Mouse (Mus musculus): Measurements from ENCODE around the gene Hist1h3a. TPM values are rescaled to one million over a fixed set of nuclear protein-coding genes. Genes with fewer than 3 reads are reported as not detected.
"Not testable (repeated sequence)": the region's sequence is repeated elsewhere in the genome, so short reads cannot be mapped to it uniquely, and the experiment has no call there.

Gene Hist1h3a
- polyA plus RNA-seq, 1 experiment from 2014 or later = 4.0 TPM

- no peaks in the 10 kb centered on the region for H3K36me3 ChIP-seq (ENCODE audit: control insufficient read depth, insufficient read depth, low read length)
- H3K27me3 ChIP-seq (ENCODE audit: control insufficient read depth, insufficient read depth, low read length) = no peaks in the 10 kb centered on the region
- no peaks in the 10 kb centered on the region for H3K9me3 ChIP-seq (replicated peaks; ENCODE audit: control insufficient read depth, low read length)
- 0 out of 2 replicates have a peak, but pooled peaks cover 8% of the 10 kb centered on the region for H3K4me1 ChIP-seq (ENCODE audit: control insufficient read depth, insufficient read depth, low read length)
- H3K4me3 ChIP-seq (ENCODE audit: low read depth, low read length) = no peak overlapping the region
- no peak overlapping the region for H3K27ac ChIP-seq (ENCODE audit: low read depth, low read length)
- ATAC-seq (replicated peaks; ENCODE audit: insufficient number of reproducible peaks, low FRiP score, low TSS enrichment) = no peak
- H3K4me2 ChIP-seq = no peak overlapping the region
- H3K9ac ChIP-seq (ENCODE audit: low read depth, low read length) = no peak overlapping the region
- WGBS (ENCODE audit: insufficient replicate concordance) = 92% methylated on average over 5 of the region's 5 CpGs
Observed at GRCm38 (mm10) chr13:23729706-23730105, 32.5 kb downstream of the Hist1h3a start.

DNA sequence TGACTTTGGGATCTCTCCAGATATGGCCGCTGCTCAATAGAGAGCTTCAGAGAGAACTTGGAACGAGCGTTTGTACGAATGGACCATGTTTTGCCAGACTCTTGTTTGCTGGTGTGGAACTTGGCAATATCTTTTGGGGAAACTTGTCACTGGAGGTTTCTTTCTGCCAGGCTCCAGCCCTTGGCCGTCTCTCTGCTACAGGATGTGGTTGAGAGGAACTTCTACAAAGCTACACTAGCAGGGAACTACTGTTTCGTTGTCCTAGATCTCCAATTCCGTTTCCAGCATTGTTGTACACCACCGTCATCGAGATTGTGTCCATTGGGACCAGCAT, 33.0 kb downstream of the Hist1h3a start:
- no peak overlapping the region for H3K9ac ChIP-seq (ENCODE audit: low read depth, low read length)
- H3K9me3 ChIP-seq (replicated peaks; ENCODE audit: control insufficient read depth, low read length) = no peaks in the 10 kb centered on the region
- H3K27me3 ChIP-seq (ENCODE audit: control insufficient read depth, insufficient read depth, low read length) = no peaks in the 10 kb centered on the region
- H3K4me3 ChIP-seq (ENCODE audit: low read depth, low read length) = no peak overlapping the region
- no peak overlapping the region for H3K27ac ChIP-seq (ENCODE audit: low read depth, low read length)
- 0 out of 2 replicates have a peak, but pooled peaks cover 9% of the 10 kb centered on the region for H3K4me1 ChIP-seq (ENCODE audit: control insufficient read depth, insufficient read depth, low read length)
- no peak overlapping the region for H3K4me2 ChIP-seq
- WGBS (ENCODE audit: insufficient replicate concordance) = 87% methylated on average over 9 of the region's 9 CpGs
- ATAC-seq (replicated peaks; ENCODE audit: insufficient number of reproducible peaks, low FRiP score, low TSS enrichment) = no peak
- H3K36me3 ChIP-seq (ENCODE audit: control insufficient read depth, insufficient read depth, low read length) = no peaks in the 10 kb centered on the region

- Histone ChIP-seq H3K36me3 (ENCODE audit: control insufficient read depth, insufficient read depth, low read length) (no peaks in the 10 kb centered on the region), H3K9ac (ENCODE audit: low read depth, low read length) (no peak overlapping the region), H3K27ac (ENCODE audit: low read depth, low read length) (no peak overlapping the region), H3K9me3 (replicated peaks; ENCODE audit: control insufficient read depth, low read length) (no peaks in the 10 kb centered on the region), H3K4me1 (ENCODE audit: control insufficient read depth, insufficient read depth, low read length) (0 out of 2 replicates have a peak, but pooled peaks cover 9% of the 10 kb centered on the region), H3K4me3 (ENCODE audit: low read depth, low read length) (no peak overlapping the region), H3K4me2 (no peak overlapping the region), H3K27me3 (ENCODE audit: control insufficient read depth, insufficient read depth, low read length) (no peaks in the 10 kb centered on the region)
- no peak for ATAC-seq (replicated peaks; ENCODE audit: insufficient number of reproducible peaks, low FRiP score, low TSS enrichment)
- WGBS (ENCODE audit: insufficient replicate concordance) = 71% methylated on average over 18 of the region's 18 CpGs
Observed at GRCm38 (mm10) chr13:23728472-23729191, 33.6 kb downstream of the Hist1h3a start.

- H3K36me3 ChIP-seq (ENCODE audit: control insufficient read depth, insufficient read depth, low read length) = no peaks in the 10 kb centered on the region
- no peak overlapping the region for H3K4me2 ChIP-seq
- H3K4me3 ChIP-seq (ENCODE audit: low read depth, low read length) = no peak overlapping the region
- no peaks in the 10 kb centered on the region for H3K9me3 ChIP-seq (replicated peaks; ENCODE audit: control insufficient read depth, low read length)
- no peak overlapping the region for H3K9ac ChIP-seq (ENCODE audit: low read depth, low read length)
- WGBS (ENCODE audit: insufficient replicate concordance) = 40% methylated on average over 1 of the region's 1 CpGs
- ATAC-seq (replicated peaks; ENCODE audit: insufficient number of reproducible peaks, low FRiP score, low TSS enrichment) = no peak
- no peaks in the 10 kb centered on the region for H3K27me3 ChIP-seq (ENCODE audit: control insufficient read depth, insufficient read depth, low read length)
- 0 out of 2 replicates have a peak, but pooled peaks cover 7% of the 10 kb centered on the region for H3K4me1 ChIP-seq (ENCODE audit: control insufficient read depth, insufficient read depth, low read length)
- H3K27ac ChIP-seq (ENCODE audit: low read depth, low read length) = no peak overlapping the region
Observed at GRCm38 (mm10) chr13:23725213-23725612, 37.0 kb downstream of the Hist1h3a start.

- Histone ChIP-seq H3K4me3 (ENCODE audit: low read depth, low read length) (no peak overlapping the region), H3K9ac (ENCODE audit: low read depth, low read length) (no peak overlapping the region), H3K4me1 (ENCODE audit: control insufficient read depth, insufficient read depth, low read length) (0 out of 2 replicates have a peak, but pooled peaks cover 7% of the 10 kb centered on the region), H3K36me3 (ENCODE audit: control insufficient read depth, insufficient read depth, low read length) (no peaks in the 10 kb centered on the region), H3K9me3 (replicated peaks; ENCODE audit: control insufficient read depth, low read length) (no peaks in the 10 kb centered on the region), H3K4me2 (no peak overlapping the region), H3K27me3 (ENCODE audit: control insufficient read depth, insufficient read depth, low read length) (no peaks in the 10 kb centered on the region), H3K27ac (ENCODE audit: low read depth, low read length) (no peak overlapping the region)
- WGBS (ENCODE audit: insufficient replicate concordance) = 41% methylated on average over 4 of the region's 4 CpGs
- no peak for ATAC-seq (replicated peaks; ENCODE audit: insufficient number of reproducible peaks, low FRiP score, low TSS enrichment)
Observed at GRCm38 (mm10) chr13:23724239-23724638, 37.9 kb downstream of the Hist1h3a start.

GRCm38 (mm10) chr13:23717593-23718245, 44.5 kb downstream of the Hist1h3a start:
- H3K4me2 ChIP-seq; H3K9me3 ChIP-seq (replicated peaks; ENCODE audit: control insufficient read depth, low read length); H3K9ac ChIP-seq (ENCODE audit: low read depth, low read length); H3K27me3 ChIP-seq (ENCODE audit: control insufficient read depth, insufficient read depth, low read length); ATAC-seq (replicated peaks; ENCODE audit: insufficient number of reproducible peaks, low FRiP score, low TSS enrichment); H3K36me3 ChIP-seq (ENCODE audit: control insufficient read depth, insufficient read depth, low read length); H3K4me3 ChIP-seq (ENCODE audit: low read depth, low read length); H3K4me1 ChIP-seq (ENCODE audit: control insufficient read depth, insufficient read depth, low read length); H3K27ac ChIP-seq (ENCODE audit: low read depth, low read length): not testable (repeated sequence)
- WGBS (ENCODE audit: insufficient replicate concordance) = 15% methylated on average over 2 of the region's 2 CpGs

- H3K36me3 ChIP-seq (ENCODE audit: control insufficient read depth, insufficient read depth, low read length) = no peaks in the 10 kb centered on the region
- ATAC-seq (replicated peaks; ENCODE audit: insufficient number of reproducible peaks, low FRiP score, low TSS enrichment) = no peak
- no peak overlapping the region for H3K9ac ChIP-seq (ENCODE audit: low read depth, low read length)
- H3K4me1 ChIP-seq (ENCODE audit: control insufficient read depth, insufficient read depth, low read length) = peaks cover 4% of the 10 kb centered on the region; the same call in 1 of the 2 replicates
- H3K9me3 ChIP-seq (replicated peaks; ENCODE audit: control insufficient read depth, low read length) = no peaks in the 10 kb centered on the region
- H3K4me3 ChIP-seq (ENCODE audit: low read depth, low read length) = no peak overlapping the region
- WGBS (ENCODE audit: insufficient replicate concordance) = 33% methylated on average over 11 of the region's 11 CpGs
- no peak overlapping the region for H3K4me2 ChIP-seq
- H3K27me3 ChIP-seq (ENCODE audit: control insufficient read depth, insufficient read depth, low read length) = no peaks in the 10 kb centered on the region
- H3K27ac ChIP-seq (ENCODE audit: low read depth, low read length) = no peak overlapping the region
Observed at GRCm38 (mm10) chr13:23717176-23717575, 45.0 kb downstream of the Hist1h3a start.

- ATAC-seq (replicated peaks; ENCODE audit: insufficient number of reproducible peaks, low FRiP score, low TSS enrichment) = no peak
Observed at GRCm38 (mm10) chr13:23716261-23717042, 45.7 kb downstream of the Hist1h3a start.

More at GRCm38 (mm10) chr13:23716261-23717042, 45.7 kb downstream of the Hist1h3a start:
- peaks cover 4% of the 10 kb centered on the region; the same call in 1 of the 2 replicates for H3K4me1 ChIP-seq (ENCODE audit: control insufficient read depth, insufficient read depth, low read length)
- no peak overlapping the region for H3K9ac ChIP-seq (ENCODE audit: low read depth, low read length)
- no peaks in the 10 kb centered on the region for H3K9me3 ChIP-seq (replicated peaks; ENCODE audit: control insufficient read depth, low read length)
- no peaks in the 10 kb centered on the region for H3K36me3 ChIP-seq (ENCODE audit: control insufficient read depth, insufficient read depth, low read length)
- no peak overlapping the region for H3K27ac ChIP-seq (ENCODE audit: low read depth, low read length)
- H3K4me3 ChIP-seq (ENCODE audit: low read depth, low read length) = no peak overlapping the region
- no peak overlapping the region for H3K4me2 ChIP-seq
- H3K27me3 ChIP-seq (ENCODE audit: control insufficient read depth, insufficient read depth, low read length) = no peaks in the 10 kb centered on the region
- 59% methylated on average over 5 of the region's 5 CpGs for WGBS (ENCODE audit: insufficient replicate concordance)

All from heart, embryonic 11.5 days (tissue).